Mouse (Mus musculus) telencephalon, adult 2 months (tissue): ENCODE data around the gene Sugp2.
A peak's percentile ranks its signal among the peaks of the same experiment; 100 is the strongest.

Source experiments
- DNase-seq: peaks from one replicate; pipeline ENCODE4 v3.0.0-alpha.2; 2011; ENCODE audit warnings: low read depth, low spot score

Gene Sugp2

GRCm38 (mm10) chr8:70220911-70221310, 13.1 kb upstream of the Sugp2 start:
- DNase-seq = no peak

- DNase-seq = no peak
Observed at GRCm38 (mm10) chr8:70222041-70222440, 12.0 kb upstream of the Sugp2 start.

DNA sequence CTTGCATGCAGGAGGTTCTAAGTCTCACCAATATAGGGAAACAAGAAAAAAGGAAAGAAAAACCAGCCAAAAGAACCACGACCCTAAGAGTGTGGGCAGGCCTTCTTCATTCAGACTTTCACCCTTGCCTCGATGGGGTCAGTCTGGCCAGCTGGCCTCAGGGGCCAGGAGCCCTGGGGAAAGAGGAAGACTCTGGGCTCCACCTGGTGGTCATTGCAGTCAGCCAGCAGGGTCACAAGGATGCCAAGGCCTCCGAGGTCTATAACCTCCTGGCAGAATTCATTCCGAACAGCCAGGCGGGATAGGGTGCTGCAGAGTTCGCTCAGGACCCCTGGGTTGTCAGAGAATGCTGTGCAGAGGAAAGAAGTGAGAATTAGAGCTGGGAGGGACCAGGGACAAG, 10.7 kb upstream of the Sugp2 start:
- DNase-seq = no peak

GRCm38 (mm10) chr8:70227997-70228396, 6.0 kb upstream of the Sugp2 start:
- DNase-seq = no peak

DNA sequence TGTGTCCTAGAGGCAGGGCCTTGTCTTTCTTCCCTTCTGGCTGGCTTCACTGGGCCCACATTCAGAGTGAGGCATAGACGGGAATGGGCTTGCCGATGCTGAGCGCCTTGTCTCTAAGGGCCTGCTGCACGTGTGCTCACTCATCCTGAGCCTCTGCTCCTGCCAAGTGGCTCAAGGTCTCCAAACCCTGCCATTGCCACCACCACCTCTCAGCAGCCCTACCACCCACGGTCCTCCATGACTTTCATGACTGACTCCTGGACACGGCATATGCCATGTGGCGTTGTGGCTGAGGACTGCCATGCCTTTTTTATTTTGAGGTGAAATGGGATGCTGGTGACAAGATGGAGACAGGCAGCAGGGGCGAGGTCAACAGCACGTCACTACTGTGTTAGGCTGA, 3.2 kb upstream of the Sugp2 start:
- DNase-seq = no peak

- no peak for DNase-seq
Observed at GRCm38 (mm10) chr8:70233606-70234005, 420 bp upstream of the Sugp2 start.

- no peak for DNase-seq
Observed at GRCm38 (mm10) chr8:70234781-70235128, 729 bp downstream of the Sugp2 start.

DNA sequence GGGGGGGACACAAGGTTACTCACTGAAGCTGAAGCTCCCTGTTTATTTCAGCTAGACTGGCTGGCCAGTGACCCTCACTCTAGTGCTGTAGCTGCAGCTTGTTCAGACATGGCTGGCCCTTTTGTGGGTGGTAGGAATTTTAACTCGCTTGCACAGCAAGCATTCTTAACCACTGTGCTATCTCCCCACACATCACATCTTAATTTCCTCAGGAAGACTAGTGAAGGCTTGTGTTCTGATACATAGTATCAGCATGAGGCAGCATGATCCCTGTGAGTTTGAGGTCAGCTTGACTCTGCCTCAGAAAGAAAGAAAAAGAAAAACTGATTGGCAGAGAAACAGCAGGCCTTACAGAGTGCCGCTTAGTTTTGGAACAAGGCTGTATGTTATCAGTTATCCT, 3.8 kb downstream of the Sugp2 start:
- DNase-seq = no peak

GRCm38 (mm10) chr8:70240642-70241041, 6.6 kb downstream of the Sugp2 start:
- DNase-seq = no peak

DNA sequence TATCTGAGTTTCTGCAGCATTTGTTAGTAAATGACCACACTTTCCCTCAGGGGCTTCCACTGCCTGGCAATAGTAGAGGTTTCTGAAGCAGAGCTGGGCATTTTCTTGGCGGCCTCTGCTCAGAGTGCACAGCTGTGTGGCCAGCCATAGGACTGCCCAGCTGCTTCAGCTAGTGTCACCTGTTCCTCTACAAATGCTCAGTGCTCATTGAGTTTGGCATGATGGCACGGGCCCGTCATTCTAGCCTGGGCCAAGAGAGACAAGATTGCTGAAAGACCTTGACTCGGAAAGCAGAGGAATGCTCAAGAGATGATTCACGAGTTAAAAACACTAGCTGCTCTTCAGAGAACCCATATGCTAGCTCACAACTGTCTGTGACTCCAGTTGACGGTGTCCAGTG, 12.6 kb downstream of the Sugp2 start:
- no peak for DNase-seq

- DNase-seq = no peak
Observed at GRCm38 (mm10) chr8:70247841-70248240, 13.8 kb downstream of the Sugp2 start.

- no peak for DNase-seq
Observed at GRCm38 (mm10) chr8:70254628-70255027, 20.6 kb downstream of the Sugp2 start.

DNA sequence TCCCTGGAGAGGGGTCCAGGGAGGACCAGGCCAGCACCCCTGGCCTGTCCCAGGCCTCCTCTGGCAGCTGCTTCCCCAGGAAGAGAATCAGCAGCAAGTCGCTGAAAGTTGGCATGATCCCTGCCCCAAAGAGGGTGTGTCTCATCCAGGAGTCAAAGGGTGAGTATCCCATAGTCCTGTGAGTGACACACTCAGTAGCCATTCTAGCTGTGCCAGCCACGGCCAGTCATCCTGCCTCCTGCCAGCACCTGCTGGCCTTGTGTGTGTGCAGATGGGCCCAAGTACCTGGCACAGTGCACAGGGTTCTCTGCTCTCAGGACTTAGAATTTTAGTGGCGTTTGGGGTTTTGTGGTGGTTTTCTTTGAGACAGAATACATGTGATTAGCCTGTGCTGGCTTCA, 23.4 kb downstream of the Sugp2 start:
- DNase-seq = no peak

- DNase-seq = no peak
Observed at GRCm38 (mm10) chr8:70258600-70258999, 24.6 kb downstream of the Sugp2 start.

- no peak for DNase-seq
Observed at GRCm38 (mm10) chr8:70259043-70259442, 25.0 kb downstream of the Sugp2 start.

GRCm38 (mm10) chr8:70267674-70268073, 33.6 kb downstream of the Sugp2 start:
- DNase-seq = no peak

DNA sequence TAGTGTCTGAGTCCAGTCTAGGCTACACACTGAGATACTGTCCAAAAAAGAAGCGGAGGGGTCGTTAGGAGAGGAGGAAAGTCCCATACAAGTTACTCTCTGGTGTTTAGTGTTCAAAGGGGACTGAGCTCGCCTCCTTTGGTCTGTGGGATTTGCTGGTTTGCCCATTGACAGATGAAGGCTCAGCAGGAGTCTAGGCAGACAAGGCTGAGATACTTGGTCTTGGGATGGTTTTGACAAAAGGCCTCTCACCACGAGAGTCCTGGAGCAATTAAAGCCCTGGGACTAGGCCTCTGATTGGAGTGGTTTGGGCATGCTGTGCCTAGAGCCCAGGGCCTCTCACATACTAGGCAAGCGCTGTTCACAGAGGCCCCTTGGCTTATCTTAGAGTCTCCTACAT, 34.3 kb downstream of the Sugp2 start:
- no peak for DNase-seq

GRCm38 (mm10) chr8:70268799-70269565, 35.0 kb downstream of the Sugp2 start:
- DNase-seq = peak; percentile 53

GRCm38 (mm10) chr8:70272949-70273348, 38.9 kb downstream of the Sugp2 start:
- DNase-seq = no peak

DNA sequence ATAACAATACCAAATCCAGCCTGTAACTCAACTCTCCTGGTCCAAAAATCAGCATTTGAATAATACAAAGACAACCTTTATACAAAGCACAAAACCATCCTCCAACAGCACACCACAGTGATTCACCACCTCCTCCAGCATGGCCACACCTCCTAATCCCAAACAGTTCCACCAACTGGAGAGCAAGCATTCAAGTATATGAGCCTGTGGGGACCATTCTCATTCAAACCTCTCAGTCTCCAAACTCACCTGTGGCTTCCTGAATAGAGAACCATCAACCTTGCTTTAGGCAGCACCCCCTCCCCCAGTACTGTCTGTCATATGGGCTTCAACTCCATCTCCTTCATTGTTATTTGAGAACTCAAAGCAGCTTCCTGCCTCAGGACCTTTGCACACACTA, 40.3 kb downstream of the Sugp2 start:
- no peak for DNase-seq

DNA sequence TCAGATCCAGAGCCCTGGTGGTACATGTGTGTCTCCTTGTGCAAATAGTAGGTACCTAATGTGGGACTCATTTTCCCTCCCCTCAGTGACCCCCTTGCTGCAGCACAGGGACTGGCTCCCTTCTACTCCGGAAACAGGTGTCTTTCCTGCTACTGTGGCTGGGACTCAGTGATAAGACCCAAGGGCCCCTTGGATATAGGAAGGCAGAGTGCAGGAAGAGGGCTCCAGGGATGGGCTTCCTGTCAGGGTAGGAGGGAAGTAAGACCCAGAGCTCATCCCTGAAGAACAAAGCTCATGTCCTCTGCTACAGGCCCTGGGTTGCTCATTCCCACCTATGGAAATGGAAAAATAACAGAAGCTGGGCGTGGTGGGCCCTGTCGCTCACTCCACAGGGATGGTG, 42.5 kb downstream of the Sugp2 start:
- DNase-seq = no peak

- no peak for DNase-seq
Observed at GRCm38 (mm10) chr8:70278175-70278574, 44.1 kb downstream of the Sugp2 start.

- DNase-seq = no peak
Observed at GRCm38 (mm10) chr8:70279266-70279665, 45.2 kb downstream of the Sugp2 start.

- DNase-seq = no peak
Observed at GRCm38 (mm10) chr8:70281001-70281400, 47.0 kb downstream of the Sugp2 start.
